Comparison of ENCODE assay signal across 19 mouse cellular contexts in the genomic region with DNA sequence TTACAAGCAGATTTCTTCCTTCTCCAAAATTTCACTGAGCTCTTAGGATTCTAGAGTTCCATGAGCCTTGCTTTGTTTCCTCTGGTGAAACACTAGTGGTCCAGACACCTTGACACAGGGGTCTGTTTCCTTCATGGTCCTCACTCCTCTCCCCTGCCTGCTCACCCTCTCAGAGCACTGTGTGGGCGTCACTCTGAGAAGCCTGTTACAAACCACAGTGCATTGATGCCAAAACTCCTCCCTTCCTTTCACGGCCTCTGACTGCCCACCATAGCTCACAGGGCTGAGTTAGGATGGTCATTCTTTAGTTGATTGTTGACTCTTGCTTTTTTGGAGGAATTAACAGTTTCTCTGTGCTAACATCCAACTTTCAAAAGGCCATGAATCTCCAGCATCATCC. TPM values are rescaled to one million over a fixed set of nuclear protein-coding genes. Genes with fewer than 3 reads are reported as not detected.
A peak's percentile ranks its signal among the peaks of the same experiment; 100 is the strongest.
DNase-seq lines count a peak whose midpoint lies in the region; ATAC-seq lines count a peak whose summit lies in the region.
"Had no signal": no experiment of that assay in that cellular context is flagged by ENCODE, and none has a peak within 500 bp of the region (broad histone marks: within the 10 kb centered on the region; RNA-seq: fewer than 3 reads in every experiment).

No protein-coding gene starts in this region.

- WGBS in heart, embryonic 11.5 days (ENCODE audit: insufficient replicate concordance), result 36% methylated on average over 2 of the region's 2 CpGs
- 15% methylated on average over 2 of the region's 2 CpGs for WGBS in hindbrain, embryonic 14.5 days
- WGBS in limb, embryonic 10.5 days, result 34% methylated on average over 2 of the region's 2 CpGs

- H3K9ac ChIP-seq in heart, embryonic 11.5 days (ENCODE audit: low read depth, low read length), result no peak overlapping the region
- H3K9ac ChIP-seq in hindbrain, embryonic 14.5 days, result no peak overlapping the region
- H3K9ac ChIP-seq: embryonic facial prominence, embryonic 15.5 days; intestine, embryonic 15.5 days; limb, embryonic 13.5 days; lung, embryonic 15.5 days; stomach, embryonic 15.5 days had no signal

- ATAC-seq in heart, embryonic 11.5 days (replicated peaks; ENCODE audit: insufficient number of reproducible peaks, low FRiP score, low TSS enrichment), result 0 out of 2 replicates have a peak, but pooled peaks have one; percentile 26
- ATAC-seq in activated CD4-positive, CD25-positive, alpha-beta regulatory T cell, adult 4 months, result peak; percentile 31
- ATAC-seq in hindbrain, embryonic 14.5 days (ENCODE audit: low FRiP score), result 0 out of 2 replicates have a peak, but pooled peaks have one; percentile 51
- ATAC-seq: intestine, embryonic 15.5 days had no signal

- H3K4me2 ChIP-seq in heart, embryonic 11.5 days, result no peak overlapping the region
- no peak overlapping the region for H3K4me2 ChIP-seq in hindbrain, embryonic 14.5 days (replicated peaks)
- H3K4me2 ChIP-seq: embryonic facial prominence, embryonic 15.5 days; intestine, embryonic 15.5 days; limb, embryonic 13.5 days; lung, embryonic 15.5 days; stomach, embryonic 15.5 days had no signal

- no peak overlapping the region for H3K4me3 ChIP-seq in heart, embryonic 11.5 days (ENCODE audit: low read depth, low read length)
- H3K4me3 ChIP-seq in hindbrain, embryonic 14.5 days (replicated peaks; ENCODE audit: low read length), result no peak overlapping the region
- no peak overlapping the region for H3K4me3 ChIP-seq in limb, embryonic 10.5 days
- H3K4me3 ChIP-seq: embryonic facial prominence, embryonic 15.5 days; intestine, embryonic 15.5 days; limb, embryonic 13.5 days; lung, embryonic 15.5 days; stomach, embryonic 15.5 days had no signal

- peaks cover 14% of the 10 kb centered on the region for H3K4me1 ChIP-seq in heart, embryonic 11.5 days (ENCODE audit: control insufficient read depth, insufficient read depth, low read length)
- H3K4me1 ChIP-seq in hindbrain, embryonic 14.5 days (replicated peaks; ENCODE audit: control insufficient read depth, insufficient read depth, low read length), result no peaks in the 10 kb centered on the region
- H3K4me1 ChIP-seq in limb, embryonic 10.5 days, result peaks cover 37% of the 10 kb centered on the region

- H3K27me3 ChIP-seq in heart, embryonic 11.5 days (ENCODE audit: control insufficient read depth, insufficient read depth, low read length), result no peaks in the 10 kb centered on the region
- no peaks in the 10 kb centered on the region for H3K27me3 ChIP-seq in hindbrain, embryonic 14.5 days (ENCODE audit: control insufficient read depth, insufficient read depth, low read length)
- no peaks in the 10 kb centered on the region for H3K27me3 ChIP-seq in limb, embryonic 10.5 days (ENCODE audit: low read depth, poor library complexity, severe bottlenecking)
- H3K27me3 ChIP-seq: embryonic facial prominence, embryonic 15.5 days; intestine, embryonic 15.5 days; limb, embryonic 13.5 days; lung, embryonic 15.5 days; stomach, embryonic 15.5 days had no signal

- DNase-seq in heart, adult 9 months (ENCODE audit: low spot score in 2 of 2), result no peak
- peak; percentile 9 for DNase-seq in 416B (ENCODE audit: low read depth)
- no peak for DNase-seq in hindbrain, embryonic 14.5 days (ENCODE audit: low spot score)
- no peak for DNase-seq in ovary, postnatal 14 days (ENCODE audit: low spot score)
- DNase-seq in limb, embryonic 10.5 days (ENCODE audit: low spot score), result no peak
- DNase-seq in left cerebral cortex, adult 8-10 months (ENCODE audit: low spot score in 2 of 2), result no peak
- DNase-seq: cerebellum, adult 9-10 months; right cerebral cortex, postnatal 4 days; thymus, postnatal 4 days had no signal

- peaks cover 4% of the 10 kb centered on the region; the same call in 1 of the 2 replicates for H3K36me3 ChIP-seq in heart, embryonic 11.5 days (ENCODE audit: control insufficient read depth, insufficient read depth, low read length)
- peaks cover 28% of the 10 kb centered on the region for H3K36me3 ChIP-seq in hindbrain, embryonic 14.5 days (replicated peaks; ENCODE audit: control insufficient read depth, insufficient read depth)
- no peaks in the 10 kb centered on the region for H3K36me3 ChIP-seq in limb, embryonic 10.5 days
- H3K36me3 ChIP-seq: embryonic facial prominence, embryonic 15.5 days; intestine, embryonic 15.5 days; lung, embryonic 15.5 days; stomach, embryonic 15.5 days had no signal

- H3K27ac ChIP-seq in heart, embryonic 11.5 days (ENCODE audit: low read depth, low read length), result no peak overlapping the region
- no peak overlapping the region for H3K27ac ChIP-seq in hindbrain, embryonic 14.5 days
- no peak overlapping the region for H3K27ac ChIP-seq in limb, embryonic 10.5 days
- H3K27ac ChIP-seq: embryonic facial prominence, embryonic 15.5 days; intestine, embryonic 15.5 days; limb, embryonic 13.5 days; lung, embryonic 15.5 days; stomach, embryonic 15.5 days had no signal

- H3K9me3 ChIP-seq in heart, embryonic 11.5 days (replicated peaks; ENCODE audit: control insufficient read depth, low read length), result no peaks in the 10 kb centered on the region
- H3K9me3 ChIP-seq in hindbrain, embryonic 14.5 days (ENCODE audit: control insufficient read depth, low read length), result no peaks in the 10 kb centered on the region
- H3K9me3 ChIP-seq in limb, embryonic 10.5 days (replicated peaks), result no peaks in the 10 kb centered on the region
- H3K9me3 ChIP-seq: embryonic facial prominence, embryonic 15.5 days; intestine, embryonic 15.5 days; limb, embryonic 13.5 days; lung, embryonic 15.5 days; stomach, embryonic 15.5 days had no signal

RNA-seq across cellular contexts. Expression of a gene that starts 43.6 kb away (rescaled TPM):
- not detected in 2 replicates for polyA plus RNA-seq in heart, embryonic 11.5 days (2014; fragmentation: Nextera tagmentation; extraction: Ambion mirVana)
- polyA plus RNA-seq in activated CD4-positive, CD25-positive, alpha-beta regulatory T cell, adult 4 months (2017; shearing (Covaris generic)), result 100 to 1,000 TPM; 390 to 542 TPM
- polyA plus RNA-seq in hindbrain, embryonic 14.5 days (2014; fragmentation: Nextera tagmentation; extraction: Ambion mirVana), result not detected in 2 replicates
- polyA plus RNA-seq in limb, embryonic 10.5 days (2016; fragmentation: Nextera tagmentation; extraction: Ambion mirVana), result not detected in 2 replicates
- total RNA-seq in left cerebral cortex, adult 8-10 months (2022), result not detected
- total RNA-seq: gastrocnemius, adult 18-20 months; layer of hippocampus, postnatal 25 days had no signal
- polyA plus RNA-seq: heart, embryonic 14.5 days; intestine, embryonic 15.5 days; limb, embryonic 13.5 days; stomach, embryonic 15.5 days had no signal

Comparison
In these comparisons a context has a peak if more than half of its experiments do, and no peak if none do; other contexts are left out.
1. RNA of a gene that starts 43.6 kb away (polyA plus RNA-seq): 390 to 542 TPM in activated CD4-positive, CD25-positive, alpha-beta regulatory T cell, adult 4 months; not detected in heart, embryonic 11.5 days, not detected in hindbrain, embryonic 14.5 days and not detected in limb, embryonic 10.5 days; every median in the first group is over 100 times any median in the second.
2. Peak in every context shown above with its lines, with median percentiles within 50 percentile points of each other: ATAC-seq.